Mouse (Mus musculus) large intestine, adult 2 months (tissue): ENCODE measurements at regions not wholly inside any gene's neighbourhood (a gene's known extent, or its start where the extent isn't known, plus 50 kb on each side); places are given as distances from the start of the nearest gene placed in this dataset.

Experiments used
- DNase-seq: peaks from one replicate; pipeline ENCODE4 v3.0.0-alpha.2; 2012; ENCODE audit warnings: low read depth, low spot score
- WGBS: fragments of 180-500 bp; shearing (Covaris S2); methylation state at CpG from one replicate; pipeline ENCODE4 v1.1.7; 2018; 5-methylcytosine and 5-hydroxymethylcytosine counted together

GRCm38 (mm10) chr9:24833766-24834165, 59.7 kb upstream of the Tbx20 start:
- DNase-seq: no peak

GRCm38 (mm10) chr9:24848210-24848609, 74.1 kb upstream of the Tbx20 start:
- WGBS: 70% methylated on average over 7 of the region's 7 CpGs
- no peak for DNase-seq

More at GRCm38 (mm10) chr9:24833766-24834165, 59.7 kb upstream of the Tbx20 start:
- 71% methylated on average over 7 of the region's 7 CpGs for WGBS

GRCm38 (mm10) chr9:24859459-24859858, 85.4 kb upstream of the Tbx20 start:
- DNase-seq: no peak
- 42% methylated on average over 2 of the region's 2 CpGs for WGBS

- WGBS: 50% methylated on average over 4 of the region's 4 CpGs
- no peak for DNase-seq
Observed at GRCm38 (mm10) chr9:24866390-24867173, 92.5 kb upstream of the Tbx20 start.

DNA sequence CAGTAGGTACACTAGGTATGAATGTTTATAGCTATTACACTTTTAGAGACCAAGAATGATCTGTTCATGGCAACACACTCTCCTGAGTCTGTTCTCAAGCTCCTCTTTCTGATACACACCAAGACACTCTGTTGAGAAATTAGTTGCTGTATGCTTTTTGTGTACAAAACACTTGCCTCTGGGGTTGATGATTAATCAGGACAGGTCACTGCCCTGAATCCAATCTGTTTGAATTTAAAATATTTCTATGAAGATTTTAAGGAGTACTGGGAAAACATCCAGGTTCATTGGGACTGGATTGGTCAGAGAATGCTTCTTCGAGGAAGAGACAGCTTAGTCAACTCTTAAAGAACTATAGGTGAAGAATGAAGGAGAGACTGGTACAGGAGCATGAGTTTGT, 94.6 kb upstream of the Tbx20 start:
- DNase-seq: no peak
- 69% methylated on average over 1 of the region's 1 CpGs for WGBS

DNA sequence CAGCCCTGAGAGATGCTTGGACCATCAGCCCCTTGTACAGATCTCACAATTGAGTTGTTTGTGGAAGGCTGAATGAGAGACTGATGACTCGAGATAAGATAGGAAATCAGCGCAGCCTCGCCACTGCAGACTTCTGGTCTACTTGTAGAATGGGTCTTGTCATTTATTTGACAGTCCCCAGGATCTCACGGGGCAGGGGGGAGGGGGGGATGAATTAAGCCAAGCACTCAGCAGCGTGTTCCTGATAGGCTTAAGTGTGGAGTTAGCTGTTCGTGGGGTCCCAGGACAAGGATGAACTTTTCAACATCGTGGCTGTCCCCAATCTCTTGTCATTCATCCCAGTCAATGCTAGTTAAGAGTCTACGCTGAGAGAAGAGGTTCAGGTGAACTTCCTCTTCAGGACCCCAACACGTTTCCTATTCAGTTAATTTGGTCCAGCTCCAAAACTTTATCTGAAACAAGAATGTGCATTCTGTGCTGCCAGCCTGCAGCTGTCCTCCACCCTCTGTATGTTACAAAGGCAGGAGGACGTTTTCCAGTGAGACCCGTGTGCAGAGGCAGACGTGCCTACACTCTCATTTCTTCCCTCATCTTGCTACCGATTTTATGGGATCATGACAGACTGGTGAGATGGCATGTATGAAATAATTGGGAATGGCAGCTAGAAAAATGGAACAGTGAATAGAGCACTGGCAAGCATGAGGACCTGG, 100.5 kb upstream of the Tbx20 start:
- 60% methylated on average over 13 of the region's 13 CpGs for WGBS
- DNase-seq: no peak

GRCm38 (mm10) chr9:24878384-24879174, 104.5 kb upstream of the Tbx20 start:
- 59% methylated on average over 8 of the region's 8 CpGs for WGBS
- no peak for DNase-seq

DNA sequence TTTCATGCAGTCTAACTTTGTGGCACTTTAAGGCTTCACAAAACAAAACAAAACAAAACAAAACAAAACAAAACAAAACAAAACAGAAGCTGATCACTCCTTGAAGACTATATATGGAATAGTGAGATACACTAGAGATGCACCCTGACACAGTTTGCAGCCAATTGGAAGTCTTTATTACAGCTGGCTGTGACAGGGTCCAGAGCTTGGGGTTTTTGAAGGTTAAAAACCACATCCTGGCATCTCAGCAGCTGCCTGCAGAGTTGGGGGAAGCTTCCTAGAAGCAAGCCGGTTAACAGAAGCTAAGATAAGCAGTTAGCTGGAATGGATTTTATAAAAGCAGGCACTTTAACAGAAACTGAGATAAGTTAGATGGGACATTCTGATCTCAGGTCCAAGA, 105.6 kb upstream of the Tbx20 start:
- DNase-seq: no peak
- WGBS: 65% methylated on average over 1 of the region's 1 CpGs

GRCm38 (mm10) chr9:24884011-24884410, 109.9 kb upstream of the Tbx20 start:
- 59% methylated on average over 3 of the region's 3 CpGs for WGBS
- DNase-seq: no peak

DNA sequence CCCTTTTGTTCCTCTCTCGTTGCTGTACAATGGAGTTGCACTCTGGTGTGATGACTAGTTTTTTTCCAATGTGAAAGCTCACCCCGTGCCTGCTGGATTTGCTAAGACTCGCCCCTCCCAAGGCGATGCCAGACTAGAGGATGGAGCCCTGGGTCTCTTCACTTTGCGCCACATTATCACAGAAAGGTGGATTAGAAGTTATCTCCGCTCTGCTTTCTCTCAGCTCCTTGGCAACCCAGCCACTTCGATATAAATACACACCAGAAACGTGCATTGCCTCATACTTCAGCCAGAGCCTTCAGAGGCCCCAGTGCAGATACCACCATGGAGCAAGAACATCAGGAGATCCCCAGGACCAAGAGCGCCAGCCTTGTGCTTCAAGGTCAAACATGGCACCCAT, 114.2 kb upstream of the Tbx20 start:
- WGBS: 74% methylated on average over 9 of the region's 9 CpGs
- no peak for DNase-seq

DNA sequence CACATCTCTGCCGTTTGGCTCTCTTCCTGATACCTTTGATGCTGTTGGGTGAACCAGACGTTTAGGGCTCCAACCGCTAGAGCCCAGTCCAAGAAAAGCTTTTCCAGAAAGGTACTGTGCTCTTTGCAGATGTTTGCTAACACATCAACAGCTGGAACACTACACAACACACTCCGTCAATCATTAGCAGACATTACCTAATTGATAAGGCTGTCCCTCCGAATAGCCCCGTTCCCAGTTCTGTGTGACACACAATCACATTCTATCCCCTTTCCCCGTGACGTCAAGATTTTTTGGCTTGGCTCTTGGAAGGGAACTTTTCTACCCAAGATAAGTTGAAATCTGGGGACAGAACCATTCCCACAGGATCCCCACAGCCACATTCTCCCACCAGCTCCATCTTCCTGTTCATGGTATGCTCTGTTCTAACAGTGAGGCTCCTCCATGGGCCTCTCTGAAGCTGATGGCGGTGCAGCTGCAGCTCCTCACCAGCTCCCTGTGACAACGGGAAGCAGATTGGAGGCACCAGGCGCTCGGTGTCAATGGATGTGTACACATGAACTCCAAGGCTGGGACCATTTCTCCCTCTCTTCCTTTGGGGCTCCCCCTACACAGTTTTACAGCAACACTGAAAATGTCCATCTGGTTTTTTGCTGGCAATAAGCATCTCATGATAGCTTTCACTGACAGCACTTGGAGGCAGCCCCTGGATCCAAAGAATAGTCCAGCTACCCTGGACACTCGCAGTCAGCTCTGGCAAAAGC, 122.6 kb upstream of the Tbx20 start:
- WGBS: 75% methylated on average over 13 of the region's 13 CpGs
- DNase-seq: no peak

DNA sequence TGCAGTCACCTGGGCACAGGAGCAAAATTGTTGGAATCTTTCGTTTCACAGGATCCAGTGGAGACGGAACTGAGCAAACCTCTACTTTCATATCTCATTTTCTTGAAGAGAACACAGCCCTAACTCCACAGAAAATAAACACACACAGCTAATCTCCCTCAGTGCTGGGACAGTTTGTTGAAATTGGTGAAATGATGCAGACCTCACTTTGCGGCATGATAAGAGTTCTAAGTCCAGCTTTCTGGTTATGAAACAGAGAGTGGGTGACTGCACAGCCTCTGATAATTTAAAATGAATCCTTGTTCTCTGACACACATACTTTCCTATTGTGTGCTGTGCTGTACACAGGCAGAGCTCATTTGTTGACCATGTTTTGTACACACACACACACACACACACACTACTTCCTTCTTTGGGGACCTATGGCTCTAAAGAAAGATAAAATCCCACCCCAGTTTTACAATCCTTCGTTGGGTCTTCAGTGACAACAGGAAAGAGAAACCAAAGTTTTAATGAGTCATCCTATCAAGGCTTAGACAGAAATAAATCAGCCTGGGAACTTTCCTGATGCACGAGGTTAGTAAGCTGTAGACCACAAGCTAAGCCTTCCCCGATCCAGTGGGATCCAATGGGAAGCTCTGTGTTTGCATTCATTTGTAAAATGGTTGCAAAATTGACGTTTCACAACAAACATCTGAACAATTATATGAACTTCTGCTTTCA, 125.3 kb upstream of the Tbx20 start:
- WGBS: 50% methylated on average over 7 of the region's 7 CpGs
- DNase-seq: no peak

- DNase-seq: no peak
- WGBS: 43% methylated on average over 5 of the region's 5 CpGs
Observed at GRCm38 (mm10) chr9:24903706-24904105, 129.6 kb upstream of the Tbx20 start.

DNA sequence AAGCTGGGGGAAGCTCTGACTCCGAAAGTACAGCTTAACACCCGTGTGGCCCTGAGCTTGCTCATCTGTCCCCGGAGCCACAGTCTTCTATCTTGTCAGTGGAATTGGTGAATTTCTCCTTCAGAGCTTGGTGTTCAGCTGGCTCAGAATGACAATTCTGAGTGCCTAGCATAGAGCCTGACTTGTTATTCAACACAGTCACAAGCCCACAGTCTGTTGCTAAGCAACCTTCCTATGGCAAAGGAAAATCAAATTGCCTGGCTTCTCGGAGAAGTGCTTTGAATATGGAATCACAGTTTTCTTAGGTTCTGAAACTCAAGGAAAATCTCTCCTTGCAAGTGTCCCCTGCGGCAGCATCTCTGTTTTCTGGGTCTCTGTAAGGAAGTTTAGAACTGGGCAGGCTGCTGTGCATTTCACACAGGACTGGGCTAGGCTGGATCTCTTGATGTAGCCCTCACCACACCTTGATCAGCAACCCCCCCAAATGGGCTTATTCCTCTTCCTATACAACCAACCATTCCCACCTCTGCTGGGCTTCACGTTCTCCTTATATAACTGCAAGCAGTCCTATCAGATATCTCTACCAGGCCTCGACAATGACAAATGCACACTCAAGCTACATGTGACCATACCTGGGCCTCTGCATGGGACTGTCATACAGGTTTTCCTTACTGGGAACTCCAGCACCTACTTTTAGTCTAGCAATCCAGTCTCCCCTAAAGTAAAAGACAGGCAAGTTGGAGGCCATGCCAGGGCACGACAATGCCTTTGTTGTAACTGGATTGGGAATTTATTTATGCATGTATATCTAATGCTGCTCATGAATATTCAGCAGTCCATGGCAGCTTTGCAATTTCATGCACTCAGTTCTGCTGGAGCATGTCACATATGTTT, 135.2 kb upstream of the Tbx20 start:
- 49% methylated on average over 8 of the region's 8 CpGs for WGBS
- DNase-seq: no peak

- WGBS: 69% methylated on average over 5 of the region's 5 CpGs
- no peak for DNase-seq
Observed at GRCm38 (mm10) chr9:24910738-24911137, 136.6 kb upstream of the Tbx20 start.

DNA sequence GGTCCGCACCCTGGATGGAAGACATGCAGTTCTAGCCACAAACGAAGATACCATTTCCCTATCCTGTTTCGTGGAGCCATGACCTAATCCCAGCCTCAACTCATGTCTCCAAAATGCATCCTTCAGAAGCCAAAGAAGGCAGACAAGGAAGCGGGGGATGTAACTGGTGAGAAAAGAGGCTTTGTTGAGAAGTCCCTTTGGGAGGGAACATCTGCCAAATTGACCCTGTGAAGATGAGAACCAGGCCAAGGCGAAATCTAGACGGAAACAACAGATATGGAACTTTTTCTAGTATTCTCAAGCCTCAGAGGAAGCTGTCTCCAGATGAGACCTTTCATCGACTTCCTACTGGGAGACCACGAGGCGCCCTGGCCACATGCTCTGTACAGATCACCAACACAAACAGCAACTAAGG, 145.9 kb upstream of the Tbx20 start:
- WGBS: 84% methylated on average over 9 of the region's 9 CpGs
- DNase-seq: no peak

- WGBS: 63% methylated on average over 4 of the region's 4 CpGs
Observed at GRCm38 (mm10) chr9:24922051-24922860, 148.2 kb upstream of the Tbx20 start.

More at GRCm38 (mm10) chr9:24922051-24922860, 148.2 kb upstream of the Tbx20 start:
- DNase-seq: no peak
